Mouse (Mus musculus): ENCODE data around the gene Nmt2.

- TF ChIP-seq CTCF (IDR thresholded peaks at IDR 0.05; ENCODE audit: low read depth, low read length) = no peak
- no peak for TF ChIP-seq POLR2A (IDR thresholded peaks at IDR 0.05; ENCODE audit: extremely low read depth, insufficient read depth, low read length)
These were observed 77.1 kb downstream of the Nmt2 start for GRCm38 (mm10) chr2:3361067-3361466.
